Mouse (Mus musculus) yolk sac, embryonic 10.5 days (tissue): ENCODE data around the gene Dapk1.

Experiments used
- DNase-seq: peaks from one replicate; pipeline ENCODE4 v3.0.0-alpha.2; 2017; ENCODE audit warnings: low spot score

Gene Dapk1

DNA sequence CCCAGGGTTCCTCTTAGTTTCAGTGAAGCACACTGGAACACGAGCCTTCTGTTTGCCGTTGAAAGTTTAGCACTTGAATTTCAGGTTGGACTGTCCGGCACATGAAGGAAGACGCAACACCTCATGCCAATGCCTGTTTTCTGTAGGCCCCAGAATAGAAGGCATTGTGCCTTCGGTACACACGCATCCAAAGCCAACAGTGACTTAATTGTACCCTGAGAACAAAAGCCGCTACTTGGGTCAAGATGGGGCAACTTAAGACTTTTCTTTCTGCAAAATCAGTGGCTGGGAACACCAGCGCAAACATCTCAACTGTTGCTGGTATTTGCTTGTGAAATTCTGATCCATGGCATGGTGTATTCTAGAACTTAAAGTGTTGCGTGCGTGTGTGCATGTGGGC is 63.1 kb downstream of the Dapk1 start:
- DNase-seq: no peak

DNA sequence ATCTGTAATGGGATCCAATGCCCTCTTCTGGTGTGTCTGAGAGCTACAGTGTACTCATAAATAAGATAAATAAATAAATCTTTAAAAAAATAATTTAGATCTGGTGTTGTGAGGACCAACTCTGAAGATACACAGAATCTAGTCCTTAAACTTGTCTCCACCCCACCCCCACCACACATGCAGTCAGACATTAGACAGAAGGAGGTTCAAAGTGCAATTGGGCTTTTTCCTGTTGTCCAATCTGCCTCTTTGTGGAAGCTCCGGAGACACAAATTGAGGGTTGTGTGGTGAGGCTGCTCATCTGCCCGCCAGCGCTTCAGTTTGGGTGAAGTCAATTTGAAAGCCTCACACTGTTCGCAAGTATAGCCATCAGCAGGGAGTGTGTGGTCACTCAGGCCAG is 63.7 kb downstream of the Dapk1 start:
- DNase-seq: peak; percentile 16

DNA sequence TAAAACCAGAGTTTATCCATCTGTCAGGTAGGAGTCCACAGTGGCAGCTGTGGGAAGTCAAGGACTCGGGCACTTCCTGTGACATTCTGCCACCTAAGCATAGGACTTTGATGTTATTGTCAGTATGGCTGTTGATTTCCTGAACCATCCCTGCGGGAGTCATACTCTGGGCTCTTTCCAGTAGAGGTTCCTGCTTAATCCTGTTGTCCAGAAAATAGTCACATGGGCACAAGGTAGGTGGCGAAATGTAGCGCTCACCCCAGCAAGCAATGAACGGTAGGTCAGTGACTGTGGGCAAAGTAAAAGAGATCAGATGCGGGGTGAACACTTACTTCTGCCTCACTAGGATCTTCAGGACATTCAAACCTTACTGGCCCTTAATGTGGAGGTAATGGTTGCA is 66.3 kb downstream of the Dapk1 start:
- DNase-seq: no peak

- DNase-seq: peak; percentile 29
These were observed 68.9 kb downstream of the Dapk1 start for GRCm38 (mm10) chr13:60670605-60671004.

DNA sequence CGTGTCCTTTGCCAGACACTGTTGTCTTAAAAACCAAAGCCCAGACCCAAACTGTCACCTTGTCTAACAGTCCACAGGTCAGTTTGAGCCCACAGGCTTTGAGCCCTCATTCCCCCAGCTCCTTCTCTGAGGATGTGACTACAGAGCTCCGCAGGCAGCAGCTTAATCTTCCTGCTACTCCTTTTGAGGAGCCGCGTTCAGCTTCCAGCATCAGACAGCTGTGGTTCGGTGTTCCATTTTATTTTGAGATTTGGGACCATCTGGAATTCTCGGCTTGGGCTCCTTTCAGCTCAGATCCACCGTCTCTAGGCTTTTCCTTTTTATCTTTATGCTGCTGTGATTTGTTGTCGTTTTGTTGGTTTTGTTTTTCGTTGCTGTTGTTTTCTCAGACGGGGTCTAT is 69.5 kb downstream of the Dapk1 start:
- DNase-seq: no peak

GRCm38 (mm10) chr13:60672287-60672686 is 70.5 kb downstream of the Dapk1 start:
- DNase-seq: peak; percentile 69

DNA sequence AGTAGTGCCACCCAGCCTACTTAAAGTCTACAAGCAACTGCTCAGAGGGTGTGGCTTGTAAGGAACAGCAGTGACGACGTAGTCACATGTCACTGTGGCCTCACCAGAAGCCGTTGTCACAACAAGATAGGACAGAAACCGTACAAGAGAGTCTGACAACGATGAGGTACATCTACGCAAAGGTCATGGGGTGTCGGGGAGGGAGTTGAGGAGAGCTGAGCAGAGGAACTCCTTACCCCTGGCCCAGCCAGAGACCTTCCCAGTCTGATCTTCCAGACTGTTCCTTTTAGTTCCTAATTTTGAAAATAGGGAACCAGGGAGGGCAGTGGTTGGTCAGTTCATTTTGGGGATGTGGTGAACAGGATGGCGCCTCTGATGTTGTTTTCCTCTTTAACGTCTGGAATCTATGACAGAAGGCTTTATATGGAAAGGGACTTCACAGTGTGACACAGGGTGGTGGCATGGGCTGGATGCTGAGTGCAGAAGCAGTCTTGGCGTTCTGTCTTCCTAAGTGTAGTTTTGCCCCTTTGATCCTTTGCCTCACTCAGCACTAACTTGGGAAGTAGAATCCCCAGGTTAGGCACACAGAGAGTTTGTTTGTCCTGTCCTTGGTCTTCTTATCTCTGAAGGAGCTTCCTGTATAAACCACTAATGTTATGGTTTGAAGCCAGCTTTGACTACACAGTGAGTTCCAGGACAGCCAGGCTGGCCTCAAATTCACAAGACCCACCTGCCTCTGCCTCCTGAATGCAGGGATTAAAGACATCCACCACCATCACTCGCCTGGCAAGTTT is 71.3 kb downstream of the Dapk1 start:
- DNase-seq: peak; percentile 62

DNA sequence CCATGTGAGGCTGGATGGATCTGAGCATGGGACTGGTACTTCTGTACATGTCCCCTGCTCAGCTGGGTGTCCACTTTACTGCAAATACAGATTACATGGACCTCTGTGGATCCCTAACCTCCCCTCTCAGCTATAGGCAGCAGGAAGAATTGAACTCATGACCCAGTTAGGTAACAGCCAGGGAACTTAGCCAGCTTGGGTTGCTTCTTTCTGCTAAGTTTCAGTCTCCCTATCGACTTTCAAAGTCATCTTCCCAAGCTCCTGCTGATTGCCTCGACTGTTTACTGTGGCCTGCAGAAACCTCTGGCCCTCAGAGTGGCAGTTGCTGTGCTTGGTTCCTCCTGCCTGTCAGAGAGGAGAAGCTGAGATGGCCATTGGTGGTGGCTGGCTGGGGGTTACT is 72.6 kb downstream of the Dapk1 start:
- no peak for DNase-seq

DNA sequence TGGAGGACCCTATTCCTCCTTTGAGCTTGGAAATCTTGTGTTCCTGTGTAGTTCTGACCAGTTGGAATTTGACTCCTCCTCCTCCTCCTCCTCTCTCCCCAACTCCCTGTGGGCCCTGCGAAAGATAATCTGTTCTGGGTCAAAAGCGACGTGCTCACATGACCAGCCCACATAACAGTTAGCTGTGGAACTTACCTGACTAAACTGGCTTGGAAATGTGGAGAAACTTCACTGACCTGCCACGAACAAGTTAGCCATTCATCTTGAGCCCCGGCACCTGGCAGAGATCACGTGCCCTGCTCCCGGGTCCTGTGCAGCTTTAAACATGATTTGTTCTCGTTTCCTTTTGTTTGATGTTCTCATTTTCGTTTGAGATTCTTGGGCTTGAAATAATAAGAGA is 73.2 kb downstream of the Dapk1 start:
- DNase-seq: peak; percentile 59

- DNase-seq: peak; percentile 60
These were observed 73.7 kb downstream of the Dapk1 start for GRCm38 (mm10) chr13:60675416-60675815.

- no peak for DNase-seq
These were observed 77.2 kb downstream of the Dapk1 start for GRCm38 (mm10) chr13:60678912-60679311.

GRCm38 (mm10) chr13:60682714-60683695 is 81.3 kb downstream of the Dapk1 start:
- no peak for DNase-seq

DNA sequence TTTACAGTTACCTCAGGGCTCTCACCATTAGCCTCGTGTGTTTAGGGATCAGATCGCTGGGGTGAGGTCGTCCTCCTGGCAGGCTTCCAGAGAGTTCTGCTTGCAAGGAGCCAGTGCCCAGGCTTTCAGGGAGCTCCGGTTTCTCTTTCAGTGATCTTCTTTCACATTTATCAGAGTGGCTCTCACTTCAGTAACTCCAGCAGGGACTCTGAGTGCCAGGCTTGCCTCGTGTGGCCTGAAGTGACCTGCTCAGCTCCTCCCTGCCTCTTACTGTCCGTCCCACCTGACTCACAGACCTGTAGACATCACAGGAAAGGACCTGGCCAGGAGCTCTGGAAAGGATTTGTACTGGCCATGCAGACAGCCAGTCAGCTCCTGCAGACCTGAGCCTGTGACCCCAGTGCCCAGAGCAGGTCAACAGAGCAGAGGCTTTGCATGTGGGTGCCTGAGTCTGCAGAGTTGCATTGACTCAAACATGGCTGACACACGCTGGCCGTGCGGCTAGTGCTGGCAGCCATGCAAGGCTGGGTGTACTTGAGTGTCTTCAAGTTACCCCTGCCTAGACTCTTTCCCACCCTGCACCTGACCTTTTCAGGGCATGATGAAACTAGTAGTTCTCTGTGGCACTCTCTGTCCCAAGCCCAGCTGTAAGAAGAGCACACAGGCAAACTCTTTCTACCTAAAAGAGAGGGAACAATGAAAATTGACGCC is 82.5 kb downstream of the Dapk1 start:
- DNase-seq: peak; percentile 62

GRCm38 (mm10) chr13:60684806-60685205 is 83.1 kb downstream of the Dapk1 start:
- no peak for DNase-seq

DNA sequence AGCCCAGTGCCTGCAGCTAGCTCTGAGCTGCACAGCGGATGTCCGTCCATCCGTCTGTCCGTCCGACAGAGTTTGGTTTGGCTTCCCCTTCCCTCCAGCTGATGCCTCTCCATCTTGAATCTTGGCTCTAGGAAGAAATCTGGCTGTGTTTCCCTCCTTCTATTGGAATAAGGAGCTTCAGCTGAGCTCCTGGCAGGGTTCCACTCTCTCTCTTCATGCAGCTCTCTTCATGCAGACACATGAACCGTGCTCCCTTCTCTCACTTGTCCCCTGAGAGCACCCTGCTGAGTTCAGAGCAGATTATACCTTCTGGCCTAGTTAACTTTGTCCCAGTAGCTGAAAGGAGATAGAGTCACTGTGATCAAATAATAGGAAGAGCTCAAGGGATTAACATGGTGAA is 83.5 kb downstream of the Dapk1 start:
- DNase-seq: peak; percentile 15

- peak; percentile 72 for DNase-seq
These were observed 84.4 kb downstream of the Dapk1 start for GRCm38 (mm10) chr13:60686024-60686663.

- DNase-seq: peak; percentile 13
These were observed 85.2 kb downstream of the Dapk1 start for GRCm38 (mm10) chr13:60686967-60687366.

- DNase-seq: no peak
These were observed 85.7 kb downstream of the Dapk1 start for GRCm38 (mm10) chr13:60687462-60687861.

- DNase-seq: no peak
These were observed 86.1 kb downstream of the Dapk1 start for GRCm38 (mm10) chr13:60687891-60688290.

- DNase-seq: no peak
These were observed 89.2 kb downstream of the Dapk1 start for GRCm38 (mm10) chr13:60690921-60691320.

- no peak for DNase-seq
These were observed 90.2 kb downstream of the Dapk1 start for GRCm38 (mm10) chr13:60691940-60692339.
